Mouse (Mus musculus) kidney, postnatal 0 days (tissue): ENCODE measurements around the gene Gm40193. TPM values are rescaled to one million over a fixed set of nuclear protein-coding genes. Genes with fewer than 3 reads are reported as not detected.
A peak's percentile ranks its signal among the peaks of the same experiment; 100 is the strongest.
"Not testable (repeated sequence)": the region's sequence is repeated elsewhere in the genome, so short reads cannot be mapped to it uniquely, and the experiment has no call there.

Experiments used
- ATAC-seq: fragments of 200-750 bp; cut with Nextera tagmentation; replicated peaks from 2 replicates; pipeline ENCODE4 v1.8.0; 2017; ENCODE audit warnings: low read depth, moderate number of reproducible peaks, moderate TSS enrichment, moderate library complexity; ENCODE audit not compliant: low FRiP score
- DNase-seq: peaks from one replicate; pipeline ENCODE4 v3.0.0-alpha.2; 2016; ENCODE audit warnings: low spot score
- H3K27ac ChIP-seq: fragments of 300-500 bp; sonication (generic); 2 replicates; pipeline ENCODE4 v1.5.1; 2014; ENCODE audit warnings: mild to moderate bottlenecking
- H3K27me3 ChIP-seq: fragments of 300-500 bp; sonication (generic); 2 replicates; pipeline ENCODE4 v1.6.1; 2014; ENCODE audit warnings: low read length, mixed read lengths; ENCODE audit not compliant: insufficient read depth
- H3K36me3 ChIP-seq: fragments of 300-500 bp; sonication (generic); 2 replicates; pipeline ENCODE4 v1.6.1; 2014; ENCODE audit warnings: low read length, mixed read lengths; ENCODE audit not compliant: insufficient read depth
- H3K4me1 ChIP-seq: fragments of 300-500 bp; sonication (generic); replicated peaks from 2 replicates; pipeline ENCODE4 v1.6.1; 2014; ENCODE audit warnings: antibody characterized with exemption, low read length, mixed read lengths; ENCODE audit not compliant: insufficient read depth
- H3K4me2 ChIP-seq: fragments of 300-500 bp; sonication (generic); 2 replicates; pipeline ENCODE4 v1.6.1; 2014; ENCODE audit warnings: mild to moderate bottlenecking, low read length, moderate library complexity, mixed read lengths
- H3K4me3 ChIP-seq: fragments of 300-500 bp; sonication (generic); replicated peaks from 2 replicates; pipeline ENCODE4 v1.5.1; 2014; ENCODE audit warnings: low read depth, low read length
- H3K9ac ChIP-seq: fragments of 300-500 bp; sonication (generic); 2 replicates; pipeline ENCODE4 v1.6.1; 2014; ENCODE audit warnings: low read depth, low read length
- H3K9me3 ChIP-seq: fragments of 300-500 bp; sonication (generic); replicated peaks from 2 replicates; pipeline ENCODE4 v1.6.1; 2016; ENCODE audit warnings: low read length, inconsistent platforms, mixed read lengths
- CTCF ChIP-seq: IDR thresholded peaks from 2 replicates; pipeline ENCODE4 v1.5.1; 2016; ENCODE audit warnings: antibody characterized with exemption, low read depth, mild to moderate bottlenecking, moderate library complexity
- WGBS: fragments of 180-500 bp; shearing (Covaris S2); extraction: QIAGEN DNeasy Blood & Tissue Kit; methylation state at CpG from one replicate; pipeline ENCODE4 v1.1.7; 2014; 5-methylcytosine and 5-hydroxymethylcytosine counted together
- polyA plus RNA-seq: library from polyadenylated mRNA; unstranded; fragments of >200 nt; fragmentation: Nextera tagmentation; extraction: Ambion mirVana; gene quantifications from 2 replicates; pipeline ENCODE4 v1.2.1, GENCODE M21; 2015

The Gm40193 gene
- polyA plus RNA-seq, 1 experiment from 2014 or later, result not detected

- no peak for ATAC-seq
- H3K36me3 ChIP-seq, result no peaks in the 10 kb centered on the region
- H3K27me3 ChIP-seq, result no peaks in the 10 kb centered on the region
- no peak for TF ChIP-seq CTCF
- H3K27ac ChIP-seq, result no peak overlapping the region
- H3K4me3 ChIP-seq, result no peak overlapping the region
- 65% methylated on average over 6 of the region's 6 CpGs for WGBS
- no peak overlapping the region for H3K9ac ChIP-seq
- H3K4me2 ChIP-seq, result no peak overlapping the region
- peaks cover 23% of the 10 kb centered on the region for H3K4me1 ChIP-seq
- DNase-seq, result no peak
- no peaks in the 10 kb centered on the region for H3K9me3 ChIP-seq
These were observed 41.1 kb upstream of the Gm40193 start for GRCm38 (mm10) chr11:70573872-70574271.

- Histone ChIP-seq H3K36me3 (no peaks in the 10 kb centered on the region), H3K4me1 (peaks cover 22% of the 10 kb centered on the region), H3K27me3 (no peaks in the 10 kb centered on the region), H3K9me3 (no peaks in the 10 kb centered on the region), H3K9ac (no peak overlapping the region), H3K27ac (peak overlapping the region; percentile 57), H3K4me3 (no peak overlapping the region), H3K4me2 (no peak overlapping the region)
- TF ChIP-seq CTCF, result no peak
- DNase-seq (peak; percentile 68), ATAC-seq (no peak; the same call in 1 of the 2 replicates)
- 15% methylated on average over 5 of the region's 5 CpGs for WGBS
These were observed 39.7 kb upstream of the Gm40193 start for GRCm38 (mm10) chr11:70572348-70572902.

GRCm38 (mm10) chr11:70571641-70572040, 38.9 kb upstream of the Gm40193 start:
- Histone ChIP-seq H3K36me3 (no peaks in the 10 kb centered on the region), H3K4me1 (peaks cover 23% of the 10 kb centered on the region), H3K4me2 (no peak overlapping the region), H3K9me3 (no peaks in the 10 kb centered on the region), H3K27me3 (no peaks in the 10 kb centered on the region), H3K27ac (peak overlapping the region; percentile 57; the same call in 1 of the 2 replicates), H3K9ac (no peak overlapping the region), H3K4me3 (no peak overlapping the region)
- no peak for TF ChIP-seq CTCF
- no peak for DNase-seq
- no peak for ATAC-seq
- WGBS, result 83% methylated on average over 1 of the region's 1 CpGs

- not testable (repeated sequence) for ATAC-seq, H3K4me3 ChIP-seq, H3K4me2 ChIP-seq, H3K36me3 ChIP-seq, H3K9me3 ChIP-seq, DNase-seq, H3K27ac ChIP-seq, H3K9ac ChIP-seq, H3K27me3 ChIP-seq
- WGBS, result 91% methylated on average over 1 of the region's 1 CpGs
- H3K4me1 ChIP-seq, result peaks cover 20% of the 10 kb centered on the region
These were observed 37.9 kb upstream of the Gm40193 start for GRCm38 (mm10) chr11:70570614-70571013.

- H3K4me1 ChIP-seq, result peaks cover 17% of the 10 kb centered on the region; the same call in 1 of the 2 replicates
- H3K27ac ChIP-seq, result no peak overlapping the region
- no peak for TF ChIP-seq CTCF
- no peak overlapping the region for H3K4me2 ChIP-seq
- H3K36me3 ChIP-seq, result no peaks in the 10 kb centered on the region
- no peak overlapping the region for H3K4me3 ChIP-seq
- no peaks in the 10 kb centered on the region for H3K27me3 ChIP-seq
- DNase-seq (no peak), ATAC-seq (no peak)
- 37% methylated on average over 7 of the region's 7 CpGs for WGBS
- no peak overlapping the region for H3K9ac ChIP-seq
- no peaks in the 10 kb centered on the region for H3K9me3 ChIP-seq
These were observed 33.8 kb upstream of the Gm40193 start for GRCm38 (mm10) chr11:70566586-70566985.

GRCm38 (mm10) chr11:70564276-70564873, 31.6 kb upstream of the Gm40193 start:
- DNase-seq (no peak), ATAC-seq (no peak)
- peak overlapping the region; percentile 88; the same call in 1 of the 2 replicates for H3K9ac ChIP-seq
- peaks cover 17% of the 10 kb centered on the region; the same call in 1 of the 2 replicates for H3K4me1 ChIP-seq
- peak overlapping the region; percentile 96 for H3K4me2 ChIP-seq
- 15% methylated on average over 4 of the region's 4 CpGs for WGBS
- H3K9me3 ChIP-seq, result no peaks in the 10 kb centered on the region
- peak overlapping the region; percentile 96 for H3K4me3 ChIP-seq
- H3K27me3 ChIP-seq, result no peaks in the 10 kb centered on the region
- H3K36me3 ChIP-seq, result no peaks in the 10 kb centered on the region
- TF ChIP-seq CTCF, result peak; percentile 22; the same call in 1 of the 2 replicates
- peak overlapping the region; percentile 94 for H3K27ac ChIP-seq
